Mouse (Mus musculus) kidney, adult 10 weeks (tissue): ENCODE results near the gene H2-Ke6. TPM values are rescaled to one million over a fixed set of nuclear protein-coding genes. Genes with fewer than 3 reads are reported as not detected.

Experiments
- polyA plus RNA-seq: library from polyadenylated mRNA; stranded (reverse); fragments of 350-450 nt; fragmentation: Illumina TruSeq; extraction: RNeasy Lipid Tissue Mini Kit (QIAGEN cat#74804); gene quantifications from one replicate; pipeline ENCODE4 v1.2.3, GENCODE M21; 2014; ENCODE audit warnings: low read depth, low replicate concordance

The H2-Ke6 gene
- 3.7 TPM for polyA plus RNA-seq

GRCm38 (mm10) chr17:34027656-34028223 lies at the start of gene H2-Ke6:
Gene H2-Ke6 (minus strand): TSS chr17:34028060.

DNA sequence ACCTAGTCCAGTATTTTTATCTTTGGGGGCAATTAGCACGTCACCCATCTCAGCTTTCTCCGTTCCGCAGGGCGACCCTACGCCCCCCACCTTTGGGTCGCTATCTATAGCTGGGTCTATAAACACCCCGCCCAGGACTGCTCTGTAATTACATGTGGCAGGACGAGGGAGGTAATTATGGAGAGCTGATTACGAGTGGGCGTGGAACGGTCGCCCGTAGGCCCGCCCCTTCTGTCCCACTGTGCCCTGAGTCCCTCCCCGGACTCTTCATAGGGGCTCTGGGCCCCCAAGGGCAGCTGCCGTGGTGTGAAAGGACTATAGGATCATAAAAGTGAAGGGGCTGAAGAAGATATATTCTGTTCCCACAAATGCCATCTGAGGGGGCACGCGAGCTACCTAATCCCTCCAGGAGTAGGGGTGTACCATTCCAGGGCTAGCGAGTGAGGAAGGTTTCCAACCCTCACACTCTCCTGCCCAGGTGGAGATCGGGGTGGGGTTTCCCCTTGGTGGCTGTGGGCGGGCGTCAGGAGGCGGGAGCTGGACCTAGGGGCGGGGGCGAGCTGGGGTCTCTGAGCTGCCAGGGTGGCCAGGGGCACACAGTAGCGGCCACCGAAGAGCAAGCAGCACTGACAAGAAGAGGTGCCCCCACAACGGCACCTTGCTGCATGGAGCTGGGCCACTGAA lies 11.2 kb upstream of the H2-Ke6 start, which contains the start of gene Col11a2:
Gene Col11a2, plus strand, starts transcription at position 560 of the 684 bp plus-strand sequence.

DNA sequence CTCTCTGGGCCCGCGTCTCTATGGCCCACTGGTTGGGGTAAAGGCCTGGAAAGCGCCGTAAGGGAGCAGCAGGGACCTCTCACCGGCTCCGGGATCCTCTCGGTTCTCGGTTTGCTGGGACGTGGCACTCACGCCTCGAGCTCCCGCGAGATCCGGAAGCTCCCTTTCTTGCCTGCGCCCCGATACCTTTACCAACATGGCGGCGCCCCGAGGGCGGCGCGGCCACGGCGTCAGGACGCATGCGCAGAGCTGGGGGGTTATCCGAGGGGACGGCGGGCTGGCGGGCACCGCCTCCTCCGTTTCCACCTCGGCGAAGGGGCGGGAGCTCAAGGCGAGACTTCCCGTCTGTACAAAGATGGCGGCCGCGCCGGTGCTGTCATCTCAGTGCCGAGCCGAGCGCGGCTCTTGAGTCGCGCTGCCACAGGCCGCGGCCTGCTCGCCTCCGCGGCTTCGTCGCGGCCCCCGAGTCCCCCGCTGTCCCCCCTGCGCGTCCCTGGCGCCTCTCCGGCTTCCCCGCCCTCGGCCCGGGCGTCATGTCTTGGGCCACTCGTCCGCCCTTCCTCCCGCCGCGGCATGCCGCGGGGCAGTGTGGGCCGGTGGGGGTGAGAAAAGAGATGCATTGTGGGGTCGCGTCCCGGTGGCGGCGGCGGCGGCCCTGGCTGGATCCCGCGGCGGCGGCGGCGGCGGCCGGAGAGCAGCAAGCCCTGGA lies 3.8 kb upstream of the H2-Ke6 start, which contains the start of the genes Slc39a7 and Rxrb:
Gene Slc39a7, minus strand, starts transcription at position 218 of the 709 bp plus-strand sequence.
Gene Rxrb, plus strand, starts transcription at position 348 of the 709 bp plus-strand sequence.

DNA sequence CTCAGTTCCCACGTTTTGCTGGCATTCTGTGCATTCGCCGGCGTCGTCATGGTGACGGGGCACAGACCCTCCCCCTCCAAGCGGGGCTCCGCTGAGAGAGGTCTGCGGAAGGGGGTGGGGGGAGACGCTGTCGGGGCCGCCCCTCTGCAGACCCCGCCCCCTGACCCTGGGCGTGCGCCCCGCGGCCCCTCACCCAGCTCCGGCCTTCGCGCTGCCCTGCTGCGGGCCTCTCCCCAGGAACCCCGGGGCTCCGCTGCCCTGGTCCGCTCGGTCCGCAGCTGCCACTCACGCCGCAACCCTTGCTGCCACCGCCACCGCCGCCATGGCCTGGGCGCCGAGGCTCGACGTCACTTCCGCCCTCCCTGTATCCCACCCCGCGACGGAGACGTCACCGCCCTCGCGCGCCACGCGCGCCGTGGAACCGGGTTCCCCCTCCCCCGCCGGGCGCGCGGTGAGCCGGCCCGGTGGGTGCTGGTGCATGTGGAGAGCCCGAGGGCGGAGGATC lies 3.5 kb downstream of the H2-Ke6 start, which contains the start of gene Ring1:
Gene Ring1, minus strand, starts transcription at position 364 of the 505 bp plus-strand sequence.

DNA sequence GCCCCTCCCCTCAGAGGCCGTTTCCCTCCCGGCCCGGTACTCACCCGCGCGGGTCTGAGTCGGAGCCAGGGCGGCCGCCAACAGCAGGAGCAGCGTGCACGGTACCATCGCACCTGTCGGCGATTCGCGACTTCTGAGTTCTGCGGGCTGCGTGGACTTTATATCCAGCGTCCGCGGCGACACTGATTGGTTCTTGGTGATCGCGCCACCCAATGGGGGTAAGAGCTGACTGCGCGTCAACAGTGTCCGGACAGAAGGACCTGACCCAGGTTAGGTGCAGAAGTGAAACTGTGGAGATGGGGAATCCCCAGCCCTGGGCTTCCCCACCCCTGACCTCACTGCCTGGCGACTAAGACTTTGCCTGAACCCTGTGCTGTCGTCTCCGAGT lies 27.7 kb downstream of the H2-Ke6 start, which contains the start of gene H2-K1:
Gene H2-K1, minus strand, starts transcription at position 198 of the 388 bp plus-strand sequence.

Other genes with a start within 250 kb of the H2-Ke6 start
- 1.4 TPM for gene Angptl4, start 246.2 kb downstream of the H2-Ke6 start, polyA plus RNA-seq
- 10.2 TPM for gene Kank3, start 217.5 kb downstream of the H2-Ke6 start, polyA plus RNA-seq
- gene Rps28, start 203.5 kb downstream of the H2-Ke6 start, polyA plus RNA-seq: 57.1 TPM
- gene Ndufa7, start 203.5 kb downstream of the H2-Ke6 start, polyA plus RNA-seq: 17.8 TPM
- 6.0 TPM for gene Cd320, start 185.0 kb downstream of the H2-Ke6 start, polyA plus RNA-seq
- gene Gm7029, start 154.2 kb downstream of the H2-Ke6 start, polyA plus RNA-seq: not detected
- not detected for gene Kifc1, start 137.4 kb downstream of the H2-Ke6 start, polyA plus RNA-seq
- gene Platr17, start 122.9 kb downstream of the H2-Ke6 start, polyA plus RNA-seq: not detected
- 5.0 TPM for gene Daxx, start 118.6 kb downstream of the H2-Ke6 start, polyA plus RNA-seq
- 17.3 TPM for gene Tapbp, start 112.2 kb downstream of the H2-Ke6 start, polyA plus RNA-seq
- 1.3 TPM for gene Zbtb22, start 112.2 kb downstream of the H2-Ke6 start, polyA plus RNA-seq
- 1.6 TPM for gene Rgl2, start 98.5 kb downstream of the H2-Ke6 start, polyA plus RNA-seq
- 15.7 TPM for gene Pfdn6, start 87.7 kb downstream of the H2-Ke6 start, polyA plus RNA-seq
- 0.24 TPM for gene Wdr46, start 87.4 kb downstream of the H2-Ke6 start, polyA plus RNA-seq
- gene B3galt4, start 76.6 kb downstream of the H2-Ke6 start, polyA plus RNA-seq: not detected
- 2.9 TPM for gene Vps52, start 72.2 kb downstream of the H2-Ke6 start, polyA plus RNA-seq
- gene Rps18, start 72.1 kb downstream of the H2-Ke6 start, polyA plus RNA-seq: 17.5 TPM
- 78.8 TPM for gene H2-K1, start 27.7 kb downstream of the H2-Ke6 start, polyA plus RNA-seq
- 0.44 TPM for gene Ring1, start 3.4 kb downstream of the H2-Ke6 start, polyA plus RNA-seq
- gene Slc39a7, start 3.6 kb upstream of the H2-Ke6 start, polyA plus RNA-seq: 0.73 TPM
- 0.77 TPM for gene Rxrb, start 3.8 kb upstream of the H2-Ke6 start, polyA plus RNA-seq
- not detected for gene Col11a2, start 11.4 kb upstream of the H2-Ke6 start, polyA plus RNA-seq
- gene H2-Oa, start 64.3 kb upstream of the H2-Ke6 start, polyA plus RNA-seq: not detected
- not detected for gene H2-DMa, start 91.5 kb upstream of the H2-Ke6 start, polyA plus RNA-seq
- 167 TPM for gene Brd2, start 94.6 kb upstream of the H2-Ke6 start, polyA plus RNA-seq
- 0.44 TPM for gene H2-DMb2, start 115.2 kb upstream of the H2-Ke6 start, polyA plus RNA-seq
- 7.9 TPM for gene H2-DMb1, start 125.0 kb upstream of the H2-Ke6 start, polyA plus RNA-seq
- gene Tap1, start 159.5 kb upstream of the H2-Ke6 start, polyA plus RNA-seq: 1.2 TPM
- not detected for gene Psmb9, start 159.7 kb upstream of the H2-Ke6 start, polyA plus RNA-seq
- gene Psmb8, start 169.7 kb upstream of the H2-Ke6 start, polyA plus RNA-seq: 0.73 TPM
- not detected for gene Tap2, start 175.5 kb upstream of the H2-Ke6 start, polyA plus RNA-seq
- gene H2-Ob, start 210.8 kb upstream of the H2-Ke6 start, polyA plus RNA-seq: 1.1 TPM
- 18.3 TPM for gene H2-Ab1, start 229.6 kb upstream of the H2-Ke6 start, polyA plus RNA-seq